Mouse (Mus musculus): ENCODE results near the gene Gm21477. TPM values are rescaled to one million over a fixed set of nuclear protein-coding genes. Genes with fewer than 3 reads are reported as not detected.
"Not testable (repeated sequence)": the region's sequence is repeated elsewhere in the genome, so short reads cannot be mapped to it uniquely, and the experiment has no call there.

Gm21477 gene
- not detected for polyA plus RNA-seq (2012; fragmentation: generic; extraction: Trizol)
- long read RNA-seq, experiment 1 = 0 reads
- long read RNA-seq, experiment 2 = 0 reads

DNA sequence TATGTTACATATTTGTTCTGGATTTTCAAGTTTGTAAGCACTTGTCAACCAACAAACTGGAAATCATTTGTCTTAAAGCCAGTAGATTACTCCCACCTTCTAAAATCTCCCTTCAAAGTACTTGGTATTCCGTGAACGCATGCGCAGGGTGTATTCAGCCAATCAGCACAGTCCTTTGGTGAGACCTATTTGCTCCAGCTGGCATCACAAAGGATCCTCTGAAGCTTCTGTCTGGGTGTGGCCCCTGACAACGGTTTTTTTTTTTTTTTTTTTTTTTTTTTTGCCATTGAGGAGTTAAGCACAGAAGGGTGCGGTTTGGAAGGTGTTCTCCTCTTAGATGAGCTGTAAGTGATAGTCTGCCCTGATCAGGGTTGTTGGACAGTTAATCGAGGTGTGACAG is at the start of gene Gm21477:
Gene Gm21477 (plus strand): TSS at position 301 of the 400 bp plus-strand sequence.
- not testable (repeated sequence) for H3K79me3 ChIP-seq (ENCODE audit: low read depth); H3K79me2 ChIP-seq (ENCODE audit: control insufficient read depth, insufficient read depth); H3K36me3 ChIP-seq (ENCODE audit: control insufficient read depth, insufficient read depth); H3ac ChIP-seq (ENCODE audit: control insufficient read depth, insufficient read length, low read depth); H3K4me3 ChIP-seq (ENCODE audit: insufficient read depth, poor library complexity, severe bottlenecking); H3K27me3 ChIP-seq (ENCODE audit: control insufficient read depth, insufficient read depth, insufficient read length)

Measured in C2C12 (cell line).